Mouse (Mus musculus): ENCODE data around the gene B3gnt7.

DNA sequence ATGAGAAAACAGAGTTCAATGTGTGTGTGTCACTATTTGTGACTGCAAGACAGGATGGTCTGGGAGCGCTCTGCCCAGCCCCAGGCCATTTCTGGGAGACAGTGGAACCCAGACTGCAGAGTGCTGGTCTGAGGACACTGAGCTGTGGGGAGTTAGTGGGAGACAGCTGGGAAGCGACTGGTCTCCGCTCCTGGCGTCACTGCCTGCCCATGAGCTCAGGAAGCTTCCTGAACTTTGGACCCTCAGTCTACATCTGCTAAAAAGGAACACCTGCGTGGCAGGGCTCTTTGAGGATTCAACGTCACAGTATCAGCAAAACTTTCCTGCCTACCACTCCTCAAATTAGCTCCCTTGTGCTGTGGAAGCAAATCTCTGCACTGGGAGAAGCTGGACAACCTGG is 30.9 kb upstream of the B3gnt7 start:
- TF ChIP-seq CTCF (IDR thresholded peaks at IDR 0.05; ENCODE audit: low read depth, low read length) = no peak
- no peak for TF ChIP-seq POLR2A (IDR thresholded peaks at IDR 0.05; ENCODE audit: extremely low read depth, insufficient read depth, low read length)

All from liver, adult 2 months (tissue).